Mouse (Mus musculus) CD4-positive naive resting alpha-beta T cell, adult 76 days (primary cell): ENCODE measurements around the gene Slc7a15. TPM values are rescaled to one million over a fixed set of nuclear protein-coding genes. Genes with fewer than 3 reads are reported as not detected.

ENCODE experiments used
- total RNA-seq: library from RNA; stranded (reverse); gene quantifications from one replicate; pipeline ENCODE4 v1.2.4, GENCODE M21; 2023

Gene Slc7a15
- not detected for total RNA-seq

DNA sequence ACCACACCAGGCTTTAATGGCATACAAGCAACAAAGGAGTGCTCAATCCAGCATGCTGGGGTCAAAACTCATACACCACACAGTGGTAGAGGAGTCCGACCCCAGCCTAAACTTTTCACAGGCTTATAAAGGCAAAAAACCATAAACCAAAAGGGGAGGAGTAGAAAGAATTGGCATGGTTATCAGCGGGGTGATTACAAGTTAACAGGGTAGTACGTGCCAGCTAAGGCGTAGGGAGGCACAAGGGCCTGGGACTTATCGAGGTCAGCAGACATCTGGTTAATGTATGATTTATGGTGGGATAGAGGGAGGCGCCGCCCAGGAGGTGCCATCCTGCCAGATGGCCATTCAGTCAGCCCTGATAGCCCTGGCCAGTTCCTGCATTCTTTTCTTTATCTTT is at the start of gene Slc7a15:
Gene Slc7a15, minus strand, starts transcription at position 101 of the 400 bp plus-strand sequence.

DNA sequence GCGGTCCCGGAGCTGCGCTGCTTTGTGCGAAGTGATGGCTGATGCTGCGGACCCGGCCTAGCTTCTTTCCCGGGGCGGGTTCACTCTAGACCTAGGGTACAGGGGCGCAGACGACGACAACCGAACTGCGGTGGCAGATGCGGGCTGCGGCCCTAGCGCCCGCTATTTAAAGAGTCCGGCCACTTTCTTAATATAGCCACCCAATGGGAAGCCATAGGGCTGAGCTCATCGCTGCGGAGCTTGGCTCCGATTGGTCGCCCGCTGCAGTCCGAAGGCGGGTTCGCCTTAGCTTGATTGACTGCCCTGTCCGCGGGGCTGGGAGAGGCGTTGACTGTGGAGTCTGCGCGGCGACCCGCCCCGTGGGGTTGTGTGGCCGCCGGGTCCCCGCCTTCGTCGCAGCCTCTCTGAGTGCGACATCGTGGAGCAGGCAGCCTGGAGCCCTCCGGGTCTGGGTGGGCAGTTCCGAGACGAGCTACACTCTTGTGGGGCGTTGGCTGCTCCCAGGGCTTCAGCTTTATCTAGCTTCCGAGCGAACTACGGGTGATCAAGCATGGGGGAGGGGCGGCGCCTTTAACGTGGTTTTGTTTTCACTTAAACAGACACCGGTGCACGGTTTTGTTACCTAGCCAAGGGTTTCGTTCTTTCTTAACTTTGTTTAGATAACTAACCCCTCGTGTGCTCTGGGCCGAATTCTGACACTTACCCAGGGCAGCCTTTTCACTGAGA is 98.8 kb downstream of the Slc7a15 start, which contains the start of gene Rhob:
Gene Rhob, minus strand, starts transcription at position 139 of the 726 bp plus-strand sequence.

Other genes starting within 250 kb of the Slc7a15 start
- 134 TPM for gene Rhob, start 99.1 kb downstream of the Slc7a15 start, total RNA-seq
- gene Pum2, start 75.1 kb upstream of the Slc7a15 start, total RNA-seq, result 242 TPM
- gene Sdc1, start 172.3 kb upstream of the Slc7a15 start, total RNA-seq, result 1.6 TPM